Mouse (Mus musculus) hindbrain, embryonic 10.5 days (tissue): ENCODE results near the gene Adora3. TPM values are rescaled to one million over a fixed set of nuclear protein-coding genes. Genes with fewer than 3 reads are reported as not detected.
"Not testable (repeated sequence)": the region's sequence is repeated elsewhere in the genome, so short reads cannot be mapped to it uniquely, and the experiment has no call there.

Experiments
- DNase-seq: peaks from one replicate; pipeline ENCODE4 v3.0.0-alpha.2; 2017; ENCODE audit warnings: low spot score
- H3K27ac ChIP-seq: fragments of 300-500 bp; sonication (generic); 2 replicates; pipeline ENCODE4 v1.5.1; 2016; ENCODE audit warnings: mild to moderate bottlenecking, moderate library complexity
- H3K27me3 ChIP-seq: fragments of 300-500 bp; sonication (generic); 2 replicates; pipeline ENCODE4 v1.6.1; 2016; ENCODE audit warnings: mild to moderate bottlenecking; ENCODE audit not compliant: poor library complexity, insufficient read depth, severe bottlenecking
- H3K36me3 ChIP-seq: fragments of 300-500 bp; sonication (generic); 2 replicates; pipeline ENCODE4 v1.6.1; 2016; ENCODE audit warnings: mild to moderate bottlenecking, moderate library complexity
- H3K4me1 ChIP-seq: fragments of 300-500 bp; sonication (generic); replicated peaks from 2 replicates; pipeline ENCODE4 v1.6.1; 2016; ENCODE audit warnings: mild to moderate bottlenecking
- H3K4me3 ChIP-seq: fragments of 300-500 bp; sonication (generic); 2 replicates; pipeline ENCODE4 v1.5.1; 2016; ENCODE audit warnings: mild to moderate bottlenecking, moderate library complexity
- H3K9me3 ChIP-seq: fragments of 300-500 bp; sonication (generic); 2 replicates; pipeline ENCODE4 v1.6.1; 2016; ENCODE audit warnings: mild to moderate bottlenecking, moderate library complexity
- WGBS: fragments of 180-500 bp; shearing (Covaris S2); methylation state at CpG from one replicate; pipeline ENCODE4 v1.1.7; 2016; 5-methylcytosine and 5-hydroxymethylcytosine counted together
- polyA plus RNA-seq: library from polyadenylated mRNA; unstranded; fragments of >200 nt; fragmentation: Nextera tagmentation; extraction: Ambion mirVana; gene quantifications from 2 replicates; pipeline ENCODE4 v1.2.1, GENCODE M21; 2016

Adora3 gene
- polyA plus RNA-seq, 1 experiment from 2014 or later: 0.27 TPM

DNA sequence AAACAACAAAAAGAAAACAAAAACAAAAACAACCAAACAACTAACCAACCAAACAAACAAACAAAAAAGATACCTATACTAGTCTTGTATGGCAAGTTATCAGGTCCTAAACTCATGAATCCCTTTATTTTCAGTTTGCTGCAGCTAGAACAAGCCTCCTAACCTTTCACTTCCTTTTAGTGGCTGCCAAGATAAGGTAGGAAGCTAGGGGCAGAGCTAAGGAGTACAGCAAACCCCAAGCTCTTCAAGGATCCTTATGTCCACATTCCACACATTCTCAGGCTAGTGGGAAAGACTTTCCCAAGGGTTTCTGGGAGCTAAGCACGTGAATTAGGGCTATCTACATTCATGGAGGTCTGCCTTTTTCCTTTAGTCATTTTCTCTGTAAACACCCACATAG lies 44.6 kb downstream of the Adora3 start:
- 0 out of 2 replicates have a peak, but pooled peaks cover 5% of the 10 kb centered on the region for H3K4me1 ChIP-seq
- DNase-seq: no peak
- no peak overlapping the region for H3K4me3 ChIP-seq
- no peaks in the 10 kb centered on the region for H3K9me3 ChIP-seq
- H3K27ac ChIP-seq: no peak overlapping the region
- H3K27me3 ChIP-seq: no peaks in the 10 kb centered on the region
- H3K36me3 ChIP-seq: no peaks in the 10 kb centered on the region
- WGBS: 56% methylated on average over 1 of the region's 1 CpGs

DNA sequence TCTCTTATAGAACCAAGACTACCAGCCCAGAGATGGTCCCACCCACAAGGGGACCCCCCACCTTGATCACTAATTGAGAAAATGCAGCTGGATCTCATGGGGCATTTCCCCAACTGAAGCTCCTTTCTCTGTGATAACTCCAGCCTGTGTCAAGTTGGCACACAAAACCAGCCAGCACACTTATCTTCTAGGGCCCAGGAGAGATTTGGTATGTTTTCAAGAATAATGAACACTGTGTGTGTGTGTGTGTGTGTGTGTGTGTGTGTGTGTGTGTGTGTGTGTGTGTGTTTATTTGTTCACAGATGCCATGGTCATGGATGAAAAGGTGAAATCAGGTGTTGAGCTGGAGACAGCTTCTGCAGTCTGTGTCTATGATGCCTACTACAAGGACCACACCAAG lies 45.8 kb downstream of the Adora3 start:
- not testable (repeated sequence) for H3K4me3 ChIP-seq, H3K27ac ChIP-seq, DNase-seq, H3K4me1 ChIP-seq, H3K36me3 ChIP-seq, H3K9me3 ChIP-seq, H3K27me3 ChIP-seq

DNA sequence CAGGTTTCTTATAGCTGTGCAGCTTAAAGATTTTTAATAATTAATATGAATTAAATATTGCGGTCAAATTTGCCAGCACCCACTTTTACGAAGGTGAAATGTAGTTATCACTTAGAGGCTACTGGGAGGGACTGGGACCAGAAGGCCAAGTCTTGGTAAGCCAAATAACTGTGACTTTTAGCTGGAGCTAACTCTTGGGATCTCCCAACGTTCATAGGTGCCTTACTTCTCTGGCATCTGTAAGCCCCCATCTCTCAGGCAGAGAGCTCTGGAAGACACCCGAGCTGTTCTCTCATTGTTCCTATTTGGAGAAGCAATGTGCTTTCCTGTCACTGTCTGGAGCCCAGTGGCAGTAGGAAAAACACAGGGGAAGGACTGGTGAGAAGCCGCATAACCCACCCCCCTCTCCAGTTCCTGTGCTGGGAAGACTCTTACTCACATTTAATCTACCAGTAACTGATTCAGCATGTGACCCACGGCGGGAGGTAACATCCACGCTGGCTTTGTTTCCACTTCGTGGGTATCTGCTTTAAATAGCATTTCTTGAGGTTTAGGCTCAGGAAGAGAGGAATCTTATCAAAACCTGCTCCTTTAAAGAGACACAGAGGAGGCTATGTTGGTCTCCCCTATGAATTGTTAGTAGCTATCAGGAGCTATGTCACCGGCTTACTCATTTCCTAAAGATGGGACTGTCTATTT lies 47.1 kb downstream of the Adora3 start:
- Histone ChIP-seq H3K4me1 (0 out of 2 replicates have a peak, but pooled peaks cover 5% of the 10 kb centered on the region), H3K9me3 (no peaks in the 10 kb centered on the region), H3K4me3 (no peak overlapping the region), H3K36me3 (no peaks in the 10 kb centered on the region), H3K27ac (no peak overlapping the region), H3K27me3 (no peaks in the 10 kb centered on the region)
- 62% methylated on average over 10 of the region's 10 CpGs for WGBS
- DNase-seq: peak; percentile 30

DNA sequence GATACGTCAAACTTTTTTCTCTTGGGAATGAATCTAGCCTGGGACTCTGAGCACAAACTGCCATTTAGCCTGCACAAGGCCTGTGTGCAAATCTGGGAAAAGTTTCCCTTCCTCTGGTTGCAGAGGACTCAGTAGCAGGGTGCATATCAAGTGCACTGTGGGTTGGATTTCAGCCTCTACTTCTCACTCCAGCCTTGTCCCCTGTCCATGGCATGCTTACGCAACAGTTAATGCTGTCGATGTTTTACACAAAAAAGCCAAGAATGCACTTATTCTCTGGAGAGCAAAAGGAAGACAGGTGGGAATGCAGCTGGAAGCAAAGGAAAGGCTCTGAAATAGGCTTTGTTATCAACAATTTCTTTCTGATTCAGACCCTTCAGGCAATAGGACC lies 47.7 kb downstream of the Adora3 start:
- Histone ChIP-seq H3K4me1 (0 out of 2 replicates have a peak, but pooled peaks cover 5% of the 10 kb centered on the region), H3K27me3 (no peaks in the 10 kb centered on the region), H3K27ac (no peak overlapping the region), H3K9me3 (no peaks in the 10 kb centered on the region), H3K4me3 (no peak overlapping the region), H3K36me3 (no peaks in the 10 kb centered on the region)
- DNase-seq: no peak
- 67% methylated on average over 3 of the region's 3 CpGs for WGBS

DNA sequence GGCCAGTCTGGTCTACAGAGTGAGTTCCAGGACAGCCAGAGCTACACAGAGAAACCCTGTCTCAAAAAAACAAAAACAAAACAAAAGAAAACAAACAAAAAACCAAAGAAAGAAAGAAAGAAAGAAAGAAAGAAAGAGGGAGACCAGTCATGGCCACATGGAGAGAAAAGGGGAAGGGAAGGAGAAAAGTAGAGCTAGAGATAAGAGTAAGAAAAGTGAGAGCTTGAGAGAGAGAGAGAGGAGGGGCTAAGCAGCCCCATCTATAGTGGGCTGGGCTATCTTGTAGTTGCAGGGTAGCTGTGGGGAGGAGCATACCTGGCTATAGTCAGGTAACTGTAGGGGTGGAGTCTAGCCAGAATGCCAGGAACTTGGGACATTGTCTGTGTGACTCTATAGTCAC lies 50.1 kb downstream of the Adora3 start:
- not testable (repeated sequence) for H3K27me3 ChIP-seq, H3K4me1 ChIP-seq, H3K9me3 ChIP-seq, H3K4me3 ChIP-seq, DNase-seq, H3K27ac ChIP-seq, H3K36me3 ChIP-seq

DNA sequence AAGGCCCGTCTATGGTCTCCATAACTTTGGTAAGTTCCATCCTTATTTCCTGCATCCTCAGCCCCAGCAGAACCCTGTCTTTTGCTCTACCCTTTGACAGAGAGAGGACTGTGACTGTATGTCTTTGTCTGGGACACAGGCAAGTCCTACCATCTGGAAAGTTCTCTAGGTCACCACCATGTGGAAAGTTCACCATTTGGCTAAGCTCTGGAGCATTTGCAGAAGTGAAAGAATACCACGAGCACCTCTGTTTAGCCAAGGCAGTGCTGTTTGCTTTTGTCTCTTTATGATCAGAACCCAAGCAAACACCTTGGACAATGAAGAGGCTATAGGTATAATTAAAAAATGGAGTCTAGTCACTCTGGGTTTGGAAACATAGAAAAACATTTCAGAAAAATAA lies 51.3 kb downstream of the Adora3 start:
- Histone ChIP-seq H3K36me3 (no peaks in the 10 kb centered on the region), H3K9me3 (no peaks in the 10 kb centered on the region), H3K27me3 (no peaks in the 10 kb centered on the region), H3K27ac (no peak overlapping the region), H3K4me3 (no peak overlapping the region), H3K4me1 (0 out of 2 replicates have a peak, but pooled peaks cover 5% of the 10 kb centered on the region)
- WGBS: 78% methylated on average over 2 of the region's 2 CpGs
- no peak for DNase-seq

DNA sequence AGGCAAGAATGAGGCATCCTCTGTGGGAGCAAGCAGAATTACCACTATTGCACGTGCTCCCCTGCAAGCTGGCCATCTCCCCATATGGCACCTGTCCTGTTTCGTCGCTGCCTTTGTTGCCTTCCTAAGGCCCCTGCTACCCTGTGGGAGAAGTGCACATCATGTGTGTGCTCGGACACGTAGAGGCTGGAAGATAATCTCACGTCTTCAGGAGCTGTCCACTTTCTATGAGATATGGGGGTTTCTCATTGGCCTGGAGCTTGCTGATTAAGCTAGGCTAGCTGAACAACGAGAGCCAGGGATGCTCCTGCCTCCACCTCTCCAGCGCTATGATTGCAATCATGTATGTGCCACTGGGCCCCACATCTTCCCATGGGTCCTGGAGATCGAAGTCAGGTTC lies 54.0 kb downstream of the Adora3 start:
- Histone ChIP-seq H3K4me3 (no peak overlapping the region), H3K9me3 (no peaks in the 10 kb centered on the region), H3K27ac (no peak overlapping the region), H3K36me3 (no peaks in the 10 kb centered on the region), H3K4me1 (no peaks in the 10 kb centered on the region), H3K27me3 (no peaks in the 10 kb centered on the region)
- DNase-seq: no peak
- 84% methylated on average over 9 of the region's 9 CpGs for WGBS

DNA sequence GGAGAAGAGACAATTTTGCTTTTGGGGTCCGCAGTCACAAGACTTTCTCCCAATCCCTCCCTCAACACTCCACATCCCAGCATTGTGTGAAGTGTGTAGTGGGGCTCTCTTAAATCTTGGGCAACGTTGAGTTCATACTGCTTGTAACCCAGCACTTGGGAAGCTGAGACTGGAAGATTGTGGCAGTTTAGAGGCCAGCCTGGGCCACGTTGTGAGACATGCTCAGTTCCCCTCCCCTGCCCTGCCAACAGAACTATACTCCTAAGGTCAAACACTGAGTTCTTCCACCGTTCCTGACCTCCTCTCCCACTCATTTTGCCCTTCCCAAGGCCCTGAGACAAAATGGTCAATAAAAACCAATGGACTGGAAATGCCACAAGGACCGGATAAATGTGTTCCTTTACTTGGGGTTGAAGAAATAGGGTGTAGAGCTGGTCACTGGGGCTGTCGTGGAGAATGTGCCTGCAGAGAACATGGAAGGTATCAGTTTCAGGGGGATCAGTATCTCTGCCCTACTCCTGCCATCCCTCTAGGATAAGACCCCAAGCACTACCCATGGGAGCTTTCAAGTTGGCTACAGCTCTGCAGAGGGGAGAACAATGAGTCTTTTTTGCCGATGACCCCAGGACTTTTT lies 57.0 kb downstream of the Adora3 start:
- H3K4me3 ChIP-seq: no peak overlapping the region
- no peaks in the 10 kb centered on the region for H3K36me3 ChIP-seq
- no peak overlapping the region for H3K27ac ChIP-seq
- H3K27me3 ChIP-seq: no peaks in the 10 kb centered on the region
- 79% methylated on average over 7 of the region's 7 CpGs for WGBS
- no peaks in the 10 kb centered on the region for H3K9me3 ChIP-seq
- no peaks in the 10 kb centered on the region for H3K4me1 ChIP-seq
- DNase-seq: no peak

DNA sequence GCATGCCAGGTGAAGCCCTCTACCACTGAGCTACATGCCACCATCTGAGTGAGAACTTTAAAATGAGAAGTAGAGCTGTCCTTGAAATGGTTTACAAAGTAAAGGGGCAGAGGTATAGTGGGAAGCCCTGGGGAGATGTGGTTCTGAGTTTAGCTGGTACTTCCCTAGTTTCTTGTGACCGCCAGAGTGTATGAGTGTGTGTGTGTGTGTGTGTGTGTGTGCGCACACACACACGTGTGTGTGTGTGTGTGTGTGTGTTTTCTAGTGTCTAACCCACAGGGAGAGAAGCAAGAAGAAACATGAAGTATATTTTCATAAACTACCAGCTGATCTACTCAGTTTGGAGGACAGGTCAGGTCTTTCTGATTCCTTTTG lies 57.5 kb downstream of the Adora3 start:
- Histone ChIP-seq H3K4me1 (no peaks in the 10 kb centered on the region), H3K9me3 (no peaks in the 10 kb centered on the region)

DNA sequence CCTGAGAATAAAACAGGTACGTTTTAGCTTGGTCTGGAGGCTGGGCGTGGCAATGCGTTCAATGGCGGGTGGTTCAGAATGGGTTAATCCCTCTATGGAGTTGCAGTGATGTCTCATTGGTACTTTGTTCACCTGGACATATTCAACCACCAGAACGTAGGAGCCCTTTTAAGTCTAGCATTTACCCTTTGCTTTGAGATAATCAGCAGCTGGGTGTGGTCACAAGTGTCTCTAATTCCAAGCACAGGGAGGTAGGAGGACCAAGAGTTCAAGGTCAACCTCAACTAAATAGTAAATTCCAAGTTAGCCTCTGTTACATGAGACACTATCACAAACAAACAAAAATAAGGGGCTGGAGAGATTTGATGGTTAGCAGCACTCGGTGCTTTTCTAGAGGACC lies 58.1 kb downstream of the Adora3 start:
- H3K9me3 ChIP-seq: no peaks in the 10 kb centered on the region
- H3K27me3 ChIP-seq: no peaks in the 10 kb centered on the region
- DNase-seq: no peak
- H3K4me1 ChIP-seq: no peaks in the 10 kb centered on the region
- H3K36me3 ChIP-seq: no peaks in the 10 kb centered on the region
- no peak overlapping the region for H3K27ac ChIP-seq
- WGBS: 90% methylated on average over 6 of the region's 6 CpGs
- H3K4me3 ChIP-seq: no peak overlapping the region

More for the DNA sequence above, 57.5 kb downstream of the Adora3 start:
- 94% methylated on average over 3 of the region's 3 CpGs for WGBS
- Histone ChIP-seq H3K27ac (no peak overlapping the region), H3K27me3 (no peaks in the 10 kb centered on the region), H3K36me3 (no peaks in the 10 kb centered on the region), H3K4me3 (no peak overlapping the region)
- no peak for DNase-seq

DNA sequence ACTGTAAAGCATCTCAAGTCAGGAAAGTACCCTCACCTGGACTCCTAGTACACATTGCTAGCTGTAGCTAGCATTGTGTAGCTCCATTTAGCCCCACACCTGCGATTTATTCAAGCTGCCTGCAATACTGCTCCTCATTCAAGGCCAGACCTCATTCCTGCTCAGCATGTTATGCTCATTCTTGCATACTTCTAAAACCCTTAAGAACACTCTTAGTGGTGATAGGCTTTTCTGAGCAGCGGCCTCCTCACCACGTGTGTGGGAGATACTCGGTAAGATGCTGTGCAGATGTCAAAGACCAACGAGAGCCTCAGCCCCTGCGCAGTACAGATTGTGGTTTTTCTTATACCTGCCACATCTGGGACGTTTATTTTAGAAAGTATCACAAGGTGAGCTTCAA lies 59.2 kb downstream of the Adora3 start:
- WGBS: 86% methylated on average over 7 of the region's 7 CpGs
- H3K4me1 ChIP-seq: no peaks in the 10 kb centered on the region
- H3K4me3 ChIP-seq: no peak overlapping the region
- H3K36me3 ChIP-seq: no peaks in the 10 kb centered on the region
- no peak for DNase-seq
- no peaks in the 10 kb centered on the region for H3K9me3 ChIP-seq
- no peaks in the 10 kb centered on the region for H3K27me3 ChIP-seq
- no peak overlapping the region for H3K27ac ChIP-seq

DNA sequence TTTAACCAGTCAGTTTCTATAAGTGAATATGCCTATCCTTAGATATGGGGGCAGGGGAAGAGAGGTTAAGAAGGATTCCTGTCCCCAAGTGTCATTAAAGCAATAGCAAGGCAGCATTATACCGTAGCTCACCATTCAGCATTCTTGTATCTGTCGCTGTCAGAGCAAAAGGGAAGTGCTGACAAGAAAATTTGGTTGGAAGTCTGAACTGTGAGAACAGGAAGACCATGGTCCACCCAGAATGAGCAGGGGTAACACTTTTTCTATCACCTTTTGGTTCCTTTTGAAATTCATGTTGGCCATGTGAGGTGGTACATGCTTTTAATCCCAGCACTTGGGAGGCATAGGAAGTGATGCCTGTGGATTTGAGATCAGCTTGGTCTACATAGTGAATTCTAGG lies 60.4 kb downstream of the Adora3 start:
- Histone ChIP-seq H3K4me3 (no peak overlapping the region), H3K36me3 (no peaks in the 10 kb centered on the region), H3K27me3 (no peaks in the 10 kb centered on the region), H3K27ac (no peak overlapping the region), H3K9me3 (no peaks in the 10 kb centered on the region), H3K4me1 (no peaks in the 10 kb centered on the region)
- DNase-seq: no peak
- 96% methylated on average over 2 of the region's 2 CpGs for WGBS

DNA sequence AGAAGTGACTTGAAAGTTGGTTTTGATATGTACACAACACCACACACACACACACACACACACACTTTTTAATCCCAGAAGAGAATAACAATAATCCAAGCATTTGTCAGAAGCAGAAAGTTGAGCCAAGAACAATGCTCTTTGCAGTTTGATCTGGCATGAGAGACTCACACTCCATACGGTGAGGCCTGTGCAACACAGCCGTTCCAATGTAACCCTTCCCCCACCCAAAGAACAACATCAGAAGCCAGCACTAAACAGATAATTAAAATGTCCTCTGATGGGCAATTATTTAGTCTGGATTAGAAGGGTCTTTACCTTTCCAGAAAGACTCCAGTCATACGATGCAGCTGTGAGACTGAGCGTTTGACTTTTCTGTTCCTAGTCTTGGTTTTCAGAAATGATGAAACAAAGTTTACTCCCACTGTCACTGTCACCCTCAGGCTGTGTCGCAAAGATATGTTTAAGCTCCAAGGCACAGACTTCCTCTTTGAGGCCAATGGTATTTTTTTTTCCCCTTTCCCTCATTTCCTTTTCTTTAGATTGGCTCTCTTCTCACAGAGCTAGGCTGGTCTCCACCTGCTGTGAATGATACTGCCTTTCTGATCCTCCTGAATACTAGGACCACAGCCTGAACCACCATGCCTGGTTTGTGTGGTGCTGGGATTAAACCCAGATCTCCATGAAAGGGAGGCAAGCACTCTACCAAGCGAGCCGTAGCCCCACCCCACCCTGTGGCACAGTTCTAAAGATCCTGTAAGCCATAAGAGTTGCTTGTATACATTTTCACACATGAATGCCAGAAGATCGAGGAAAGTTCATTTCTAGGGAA lies 61.8 kb downstream of the Adora3 start, which contains the start of gene I830077J02Rik:
I830077J02Rik (minus strand) TSS at position 425 of the 832 bp plus-strand sequence.
- WGBS: 89% methylated on average over 8 of the region's 8 CpGs
- peaks cover 10% of the 10 kb centered on the region for H3K36me3 ChIP-seq
- no peak within 1 kb of the TSS for H3K4me3 ChIP-seq
- DNase-seq: no peak
- no peak within 1 kb of the TSS for H3K27ac ChIP-seq
- no peaks in the 10 kb centered on the region for H3K9me3 ChIP-seq
- no peaks in the 10 kb centered on the region for H3K27me3 ChIP-seq
- H3K4me1 ChIP-seq: no peaks in the 10 kb centered on the region
